Mouse (Mus musculus): ENCODE results near the gene Tenm1. TPM values are rescaled to one million over a fixed set of nuclear protein-coding genes. Genes with fewer than 3 reads are reported as not detected.

Tenm1 gene
- not detected for polyA plus RNA-seq (2014; fragmentation: Illumina TruSeq; extraction: RNeasy Lipid Tissue Mini Kit (QIAGEN cat#74804); ENCODE audit: low read depth, low replicate concordance)

DNA sequence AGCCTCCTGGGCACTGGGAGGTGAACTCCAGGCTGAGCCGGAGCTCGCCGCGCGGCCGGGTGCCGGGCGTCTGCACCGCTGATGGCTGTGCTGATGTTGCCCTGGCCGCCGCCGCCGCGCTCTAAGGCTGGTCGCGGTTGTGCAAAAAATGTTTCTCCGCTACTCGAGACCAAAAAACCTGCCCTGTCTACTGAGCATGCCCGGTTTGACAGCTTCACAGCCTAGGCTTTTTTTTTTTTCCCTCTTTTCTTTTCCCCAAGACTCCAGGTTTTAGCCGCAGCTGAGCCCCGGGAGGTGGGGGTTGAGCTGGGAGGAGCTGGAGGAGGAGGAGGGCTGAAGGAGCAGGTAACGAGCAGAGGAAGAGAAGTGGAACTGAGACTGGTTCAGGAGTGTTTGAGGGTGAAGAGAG is at the start of gene Tenm1:
Gene Tenm1, minus strand, starts transcription at position 272 of the 409 bp plus-strand sequence.

GRCm38 (mm10) chrX:42502291-42503043 is 926.5 kb downstream of the Tenm1 start, which contains the start of gene Sh2d1a:
Gene Sh2d1a, plus strand, starts transcription at chrX:42502453.

GRCm38 (mm10) chrX:42489446-42489845 is 939.5 kb downstream of the Tenm1 start, which contains the start of gene Tex13c2:
Gene Tex13c2, plus strand, starts transcription at chrX:42489691.

Other genes starting within 250 kb of the Tenm1 start
- gene Tex13c1, start 162.0 kb upstream of the Tenm1 start, polyA plus RNA-seq (2014; fragmentation: Illumina TruSeq; extraction: RNeasy Lipid Tissue Mini Kit (QIAGEN cat#74804); ENCODE audit: low read depth, low replicate concordance), result not detected

Measured in liver, adult 10 weeks (tissue).